Mouse (Mus musculus): ENCODE results near the gene Ociad1. TPM values are rescaled to one million over a fixed set of nuclear protein-coding genes. Genes with fewer than 3 reads are reported as not detected.
"Not testable (repeated sequence)": the region's sequence is repeated elsewhere in the genome, so short reads cannot be mapped to it uniquely, and the experiment has no call there.

Gene Ociad1
- polyA plus RNA-seq, 1 experiment = 16.0 TPM

DNA sequence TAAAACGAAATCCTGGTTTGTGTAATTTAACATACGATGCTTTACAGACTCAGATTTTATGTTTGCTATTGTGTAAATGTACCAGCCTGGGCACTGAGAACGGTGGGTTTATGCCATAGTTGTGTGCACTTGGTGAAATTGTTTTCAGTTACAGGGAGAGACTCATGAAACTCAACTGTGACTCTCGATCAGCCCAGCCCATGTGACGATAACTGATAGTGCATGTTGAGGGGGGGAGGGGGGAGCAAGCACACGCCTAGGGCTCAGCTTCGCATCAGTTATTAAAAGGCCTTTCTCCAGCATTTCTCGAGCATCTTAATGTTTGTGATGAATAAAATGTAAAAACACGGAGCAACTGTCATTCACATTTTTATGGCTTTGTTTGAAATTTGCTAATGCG, 21.0 kb downstream of the Ociad1 start:
- no peaks in the 10 kb centered on the region for H3K4me1 ChIP-seq (ENCODE audit: control insufficient read depth, insufficient read depth, insufficient read length, low read length)
- no peak overlapping the region for H3K4me3 ChIP-seq (ENCODE audit: low read depth, low read length)
- no peaks in the 10 kb centered on the region for H3K27me3 ChIP-seq (ENCODE audit: control insufficient read depth, insufficient read depth, low read length)
- H3K27ac ChIP-seq (ENCODE audit: insufficient read depth, low read depth, low read length) = no peak overlapping the region
- TF ChIP-seq CTCF (IDR thresholded peaks at IDR 0.05; ENCODE audit: extremely low read depth, insufficient read length, insufficient replicate concordance, low read depth, low read length) (no peak), POLR2A (IDR thresholded peaks at IDR 0.05; ENCODE audit: low read depth, low read length) (no peak)
- H3K36me3 ChIP-seq (ENCODE audit: control insufficient read depth, insufficient read depth, low read length) = peaks cover 50% of the 10 kb centered on the region
- WGBS = 88% methylated on average over 10 of the region's 10 CpGs

DNA sequence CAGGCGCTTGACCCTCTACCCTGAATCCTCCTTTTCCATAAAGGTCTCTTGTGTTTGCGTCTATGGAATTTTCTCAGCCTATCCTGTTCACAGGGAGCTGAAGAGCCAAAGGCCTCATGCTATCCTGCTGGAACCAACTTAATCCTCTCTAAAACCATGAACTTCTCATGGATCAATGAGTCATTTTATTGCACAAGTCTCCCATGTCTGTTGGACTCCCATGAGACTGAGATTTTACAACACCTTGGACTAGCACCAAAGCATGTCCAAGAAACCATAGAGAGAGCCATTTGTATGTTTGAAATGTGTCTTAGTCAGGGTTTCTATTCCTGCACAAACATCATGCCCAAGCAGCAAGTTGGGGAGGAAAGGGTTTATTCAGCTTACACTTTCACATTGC, 22.1 kb downstream of the Ociad1 start:
- TF ChIP-seq POLR2A (IDR thresholded peaks at IDR 0.05; ENCODE audit: low read depth, low read length) (no peak), CTCF (IDR thresholded peaks at IDR 0.05; ENCODE audit: extremely low read depth, insufficient read length, insufficient replicate concordance, low read depth, low read length) (no peak)
- 98% methylated on average over 2 of the region's 2 CpGs for WGBS
- peaks cover 43% of the 10 kb centered on the region for H3K36me3 ChIP-seq (ENCODE audit: control insufficient read depth, insufficient read depth, low read length)
- no peak overlapping the region for H3K4me3 ChIP-seq (ENCODE audit: low read depth, low read length)
- H3K27ac ChIP-seq (ENCODE audit: insufficient read depth, low read depth, low read length) = no peak overlapping the region
- no peaks in the 10 kb centered on the region for H3K27me3 ChIP-seq (ENCODE audit: control insufficient read depth, insufficient read depth, low read length)
- H3K4me1 ChIP-seq (ENCODE audit: control insufficient read depth, insufficient read depth, insufficient read length, low read length) = no peaks in the 10 kb centered on the region

DNA sequence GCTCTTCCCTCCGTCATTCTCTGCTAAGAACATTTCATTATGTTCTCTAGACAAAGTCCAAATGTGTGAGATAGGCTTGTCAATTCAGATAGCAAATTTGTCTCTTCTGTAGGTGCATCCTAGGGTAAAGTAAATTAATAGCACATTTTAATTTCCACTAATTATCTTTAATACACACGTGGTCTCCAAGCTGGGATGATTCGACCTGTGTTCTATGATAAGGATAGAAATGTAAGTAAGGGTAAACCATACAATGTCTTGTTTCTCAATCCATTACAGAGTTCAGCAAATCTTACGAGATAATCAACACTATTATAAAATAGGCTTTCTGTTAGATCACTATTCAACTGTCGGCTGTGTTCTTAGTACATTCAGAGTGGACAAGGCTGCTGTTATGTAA, 26.7 kb downstream of the Ociad1 start:
- Histone ChIP-seq H3K4me1 (ENCODE audit: control insufficient read depth, insufficient read depth, insufficient read length, low read length) (no peaks in the 10 kb centered on the region), H3K27me3 (ENCODE audit: control insufficient read depth, insufficient read depth, low read length) (no peaks in the 10 kb centered on the region), H3K4me3 (ENCODE audit: low read depth, low read length) (no peak overlapping the region), H3K36me3 (ENCODE audit: control insufficient read depth, insufficient read depth, low read length) (peaks cover 21% of the 10 kb centered on the region), H3K27ac (ENCODE audit: insufficient read depth, low read depth, low read length) (no peak overlapping the region)
- TF ChIP-seq POLR2A (IDR thresholded peaks at IDR 0.05; ENCODE audit: low read depth, low read length) = no peak
- no peak for TF ChIP-seq CTCF (IDR thresholded peaks at IDR 0.05; ENCODE audit: extremely low read depth, insufficient read length, insufficient replicate concordance, low read depth, low read length)
- 67% methylated on average over 5 of the region's 5 CpGs for WGBS

DNA sequence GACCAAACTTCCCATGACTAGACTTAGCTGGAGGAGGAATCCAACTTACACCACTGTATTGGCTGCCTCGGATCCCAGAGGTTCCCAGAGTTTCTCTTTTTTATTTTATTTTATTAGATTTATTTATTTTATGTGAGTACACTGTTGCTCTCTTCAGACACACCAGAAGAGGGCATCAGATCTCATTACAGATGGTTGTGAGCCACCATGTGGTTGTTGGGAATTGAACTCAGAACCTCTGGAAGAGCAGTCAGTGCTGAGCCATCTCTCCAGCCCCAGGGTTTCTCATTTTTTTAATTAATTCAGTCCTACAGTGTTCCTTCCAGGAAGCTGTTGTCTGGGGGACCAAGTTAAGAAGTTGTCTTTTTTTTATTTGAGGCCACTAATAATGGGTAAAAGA, 30.1 kb downstream of the Ociad1 start:
- not testable (repeated sequence) for H3K27ac ChIP-seq (ENCODE audit: insufficient read depth, low read depth, low read length); H3K4me1 ChIP-seq (ENCODE audit: control insufficient read depth, insufficient read depth, insufficient read length, low read length); H3K27me3 ChIP-seq (ENCODE audit: control insufficient read depth, insufficient read depth, low read length); H3K4me3 ChIP-seq (ENCODE audit: low read depth, low read length)
- WGBS = 84% methylated on average over 1 of the region's 1 CpGs
- H3K36me3 ChIP-seq (ENCODE audit: control insufficient read depth, insufficient read depth, low read length) = peaks cover 23% of the 10 kb centered on the region

DNA sequence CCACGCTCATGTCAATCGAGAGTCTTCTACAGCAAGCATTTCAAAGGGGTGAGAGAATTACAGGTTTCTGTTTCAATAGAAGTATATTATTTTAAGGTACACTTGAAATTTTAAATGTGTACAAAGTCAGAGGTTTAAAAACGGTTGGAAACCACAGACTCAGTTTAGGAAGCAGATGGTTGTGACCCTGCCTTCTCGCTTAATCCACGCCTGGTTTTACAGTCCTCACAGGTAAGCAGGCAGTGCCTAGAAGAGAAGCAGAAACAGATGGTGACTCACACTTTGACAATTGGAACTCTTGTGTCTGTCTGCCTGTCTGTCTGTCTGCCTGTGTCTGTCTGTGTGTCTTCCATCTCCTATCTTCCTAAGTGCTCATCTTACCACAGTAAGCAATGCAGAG, 31.0 kb downstream of the Ociad1 start:
- Histone ChIP-seq H3K4me3 (ENCODE audit: low read depth, low read length) (no peak overlapping the region), H3K4me1 (ENCODE audit: control insufficient read depth, insufficient read depth, insufficient read length, low read length) (no peaks in the 10 kb centered on the region), H3K27me3 (ENCODE audit: control insufficient read depth, insufficient read depth, low read length) (no peaks in the 10 kb centered on the region), H3K27ac (ENCODE audit: insufficient read depth, low read depth, low read length) (no peak overlapping the region), H3K36me3 (ENCODE audit: control insufficient read depth, insufficient read depth, low read length) (peaks cover 27% of the 10 kb centered on the region)
- 66% methylated on average over 5 of the region's 5 CpGs for WGBS
- TF ChIP-seq POLR2A (IDR thresholded peaks at IDR 0.05; ENCODE audit: low read depth, low read length) = no peak
- TF ChIP-seq CTCF (IDR thresholded peaks at IDR 0.05; ENCODE audit: extremely low read depth, insufficient read length, insufficient replicate concordance, low read depth, low read length) = no peak

DNA sequence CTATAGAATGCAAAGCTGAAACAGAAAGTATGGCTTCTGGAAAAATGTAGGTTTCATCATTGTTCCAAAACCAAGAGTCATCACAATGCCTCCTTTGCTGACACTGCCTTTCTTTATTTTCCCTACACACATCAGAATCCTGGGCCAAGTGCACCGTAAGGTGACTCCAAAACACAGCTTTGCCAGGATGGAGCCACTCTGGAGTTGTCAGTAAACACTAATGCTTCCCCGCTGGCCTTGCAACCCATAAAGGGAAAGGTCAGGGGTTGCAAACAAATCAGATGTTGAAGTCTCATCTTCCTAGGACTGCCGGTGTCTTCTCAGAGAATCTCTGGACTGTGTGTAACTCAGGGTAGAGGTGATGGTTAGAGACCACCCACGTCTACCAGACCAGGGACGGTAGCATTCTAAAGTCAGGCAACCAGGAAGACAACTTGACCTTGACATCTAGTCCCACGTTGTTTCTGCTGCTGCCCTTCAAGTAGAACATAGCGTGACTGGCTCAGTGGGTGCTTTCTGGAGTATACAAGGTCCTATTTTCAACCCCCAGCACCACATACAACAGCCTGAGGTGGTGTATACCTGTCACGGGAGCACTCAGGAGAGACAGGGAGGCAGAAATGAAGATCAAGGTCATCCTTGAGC, 32.1 kb downstream of the Ociad1 start:
- peaks cover 29% of the 10 kb centered on the region for H3K36me3 ChIP-seq (ENCODE audit: control insufficient read depth, insufficient read depth, low read length)
- TF ChIP-seq CTCF (IDR thresholded peaks at IDR 0.05; ENCODE audit: extremely low read depth, insufficient read length, insufficient replicate concordance, low read depth, low read length) (no peak), POLR2A (IDR thresholded peaks at IDR 0.05; ENCODE audit: low read depth, low read length) (no peak)
- WGBS = 81% methylated on average over 8 of the region's 8 CpGs
- peaks cover 3% of the 10 kb centered on the region; the same call in 1 of the 2 replicates for H3K4me1 ChIP-seq (ENCODE audit: control insufficient read depth, insufficient read depth, insufficient read length, low read length)
- no peaks in the 10 kb centered on the region for H3K27me3 ChIP-seq (ENCODE audit: control insufficient read depth, insufficient read depth, low read length)
- H3K4me3 ChIP-seq (ENCODE audit: low read depth, low read length) = no peak overlapping the region
- no peak overlapping the region for H3K27ac ChIP-seq (ENCODE audit: insufficient read depth, low read depth, low read length)

DNA sequence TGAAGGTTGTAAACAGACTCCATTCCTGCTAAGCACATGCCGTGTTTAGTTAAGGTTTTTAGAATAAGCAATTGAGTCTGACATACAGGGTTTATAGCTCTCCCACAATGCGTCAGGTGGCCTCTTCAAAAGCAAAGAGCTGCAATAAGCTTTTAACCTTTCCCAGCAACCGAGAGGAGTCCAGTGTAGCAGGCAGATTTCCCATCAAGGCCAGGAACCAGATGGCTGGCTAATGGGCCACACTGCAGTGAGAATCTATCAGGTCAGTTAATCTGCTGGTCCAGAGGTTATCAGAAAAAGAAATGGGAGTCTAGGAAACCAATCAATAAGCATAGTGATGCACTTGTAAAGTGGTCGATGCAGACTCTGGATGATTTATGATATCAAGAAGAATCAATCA, 38.4 kb downstream of the Ociad1 start:
- H3K4me3 ChIP-seq (ENCODE audit: low read depth, low read length) = no peak overlapping the region
- no peaks in the 10 kb centered on the region for H3K27me3 ChIP-seq (ENCODE audit: control insufficient read depth, insufficient read depth, low read length)
- no peak overlapping the region for H3K27ac ChIP-seq (ENCODE audit: insufficient read depth, low read depth, low read length)
- H3K36me3 ChIP-seq (ENCODE audit: control insufficient read depth, insufficient read depth, low read length) = peaks cover 32% of the 10 kb centered on the region
- 47% methylated on average over 4 of the region's 4 CpGs for WGBS
- peaks cover 10% of the 10 kb centered on the region; the same call in 1 of the 2 replicates for H3K4me1 ChIP-seq (ENCODE audit: control insufficient read depth, insufficient read depth, insufficient read length, low read length)
- TF ChIP-seq CTCF (IDR thresholded peaks at IDR 0.05; ENCODE audit: extremely low read depth, insufficient read length, insufficient replicate concordance, low read depth, low read length) (no peak), POLR2A (IDR thresholded peaks at IDR 0.05; ENCODE audit: low read depth, low read length) (no peak)
